Mouse (Mus musculus) erythroblast, embryonic 14.5 days (primary cell): ENCODE results near the gene Dnajc25. TPM values are rescaled to one million over a fixed set of nuclear protein-coding genes. Genes with fewer than 3 reads are reported as not detected.

Experiments
- H3K27me3 ChIP-seq: 2 replicates; pipeline ENCODE4 v1.6.1; 2012; ENCODE audit warnings: inconsistent platforms; ENCODE audit not compliant: control insufficient read depth
- H3K36me3 ChIP-seq: 2 replicates; pipeline ENCODE4 v1.6.1; 2012; ENCODE audit warnings: mild to moderate bottlenecking, inconsistent platforms; ENCODE audit not compliant: control insufficient read depth
- H3K4me1 ChIP-seq: 2 replicates; pipeline ENCODE4 v1.6.1; 2012; ENCODE audit warnings: inconsistent platforms; ENCODE audit not compliant: control insufficient read depth
- H3K4me3 ChIP-seq: replicated peaks from 2 replicates; pipeline ENCODE3; 2012; ENCODE audit warnings: moderate library complexity, mild to moderate bottlenecking, inconsistent platforms
- H3K9me3 ChIP-seq: 2 replicates; pipeline ENCODE4 v1.6.1; 2012; ENCODE audit warnings: low read length, inconsistent platforms, mixed read lengths; ENCODE audit not compliant: control insufficient read depth
- GATA1 ChIP-seq: IDR thresholded peaks from 2 replicates; pipeline ENCODE4 v1.6.1; 2012; ENCODE audit warnings: low read length, inconsistent platforms, mixed read lengths
- TAL1 ChIP-seq: IDR thresholded peaks from 3 replicates; pipeline ENCODE4 v1.6.1; 2012; ENCODE audit warnings: low read length, inconsistent platforms, mixed read lengths
- polyA plus RNA-seq: library from polyadenylated mRNA; stranded (reverse); fragments of >175 nt; gene quantifications from 2 replicates; pipeline ENCODE4 v1.2.3, GENCODE M21; 2012

Gene Dnajc25
- 0.13 and 0.32 TPM in 2 replicates for polyA plus RNA-seq

DNA sequence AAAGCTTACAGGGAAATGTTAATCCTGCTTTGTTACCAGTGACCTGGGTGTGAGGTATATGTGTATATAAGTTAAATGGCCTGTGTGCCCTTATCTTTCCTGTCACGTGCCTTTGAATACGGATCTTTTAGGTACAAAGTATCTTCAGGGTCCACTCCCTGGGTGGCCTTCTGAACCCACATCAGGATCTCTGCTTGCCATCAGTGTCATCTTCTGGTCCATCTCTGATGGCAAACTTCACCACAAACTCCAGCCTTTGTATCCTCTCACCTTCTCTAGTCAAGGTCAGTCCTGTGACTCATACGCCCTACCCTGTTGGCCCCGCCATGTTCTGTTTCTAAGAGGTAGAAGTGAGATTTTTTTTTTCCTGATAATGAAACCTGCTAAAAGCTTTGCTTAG lies at the start of gene Dnajc25:
TSS of gene Dnajc25 (plus strand) at position 301 of the 400 bp plus-strand sequence.
- Histone ChIP-seq H3K4me1 (peaks cover 56% of the 10 kb centered on the region), H3K9me3 (no peaks in the 10 kb centered on the region), H3K27me3 (no peaks in the 10 kb centered on the region), H3K4me3 (no peak within 1 kb of the TSS), H3K36me3 (no peaks in the 10 kb centered on the region)
- TF ChIP-seq TAL1 (no peak), GATA1 (no peak)

GRCm38 (mm10) chr4:58948391-58948790 lies 46.5 kb upstream of the Dnajc25 start:
- Histone ChIP-seq H3K9me3 (peaks cover 3% of the 10 kb centered on the region; the same call in 1 of the 2 replicates), H3K4me3 (no peak overlapping the region), H3K4me1 (peaks cover 6% of the 10 kb centered on the region), H3K36me3 (no peaks in the 10 kb centered on the region), H3K27me3 (peaks cover 27% of the 10 kb centered on the region)
- no peak for TF ChIP-seq TAL1
- no peak for TF ChIP-seq GATA1

DNA sequence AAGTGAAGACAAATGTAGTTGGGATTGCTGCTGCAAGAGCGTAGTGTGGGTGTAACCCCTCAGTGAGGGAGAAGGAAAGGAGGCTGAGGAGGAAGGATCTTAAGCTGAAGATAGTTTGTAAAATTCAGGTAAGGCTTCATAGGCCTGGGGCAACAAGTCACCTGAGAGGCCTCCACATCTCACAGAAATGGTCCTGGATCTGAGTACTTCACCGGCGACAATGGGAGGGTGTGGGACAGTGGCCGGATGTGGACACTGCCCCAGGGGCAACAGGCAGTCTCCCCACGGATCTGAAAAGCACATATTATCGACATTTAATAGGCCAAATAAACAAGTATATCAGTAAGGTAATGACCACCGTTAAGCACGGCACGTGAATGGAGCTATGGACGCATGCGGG lies 42.2 kb upstream of the Dnajc25 start:
- H3K4me1 ChIP-seq: no peaks in the 10 kb centered on the region
- no peaks in the 10 kb centered on the region for H3K36me3 ChIP-seq
- TF ChIP-seq GATA1 (no peak), TAL1 (no peak)
- H3K27me3 ChIP-seq: peaks cover 3% of the 10 kb centered on the region; the same call in 1 of the 2 replicates
- no peak overlapping the region for H3K4me3 ChIP-seq
- peaks cover 3% of the 10 kb centered on the region; the same call in 1 of the 2 replicates for H3K9me3 ChIP-seq

DNA sequence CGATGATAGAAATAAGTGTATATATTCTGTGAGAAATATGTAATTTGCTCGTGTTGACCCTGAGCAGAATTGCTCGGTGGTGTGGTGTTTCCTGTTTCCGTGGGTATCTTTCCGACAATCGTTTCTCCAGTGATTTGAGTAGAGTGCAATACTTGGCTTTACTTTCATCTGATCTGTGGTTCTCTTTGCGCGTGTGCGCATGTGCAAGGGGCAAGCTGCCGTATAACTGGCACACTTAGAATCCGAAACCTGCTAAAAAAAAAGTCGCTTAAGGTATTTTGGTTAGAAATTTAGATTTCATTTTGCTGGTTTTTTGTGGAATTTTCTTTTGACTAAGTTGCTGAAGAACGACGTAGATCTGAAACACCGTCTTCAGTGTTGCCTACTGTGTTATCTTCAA lies 33.1 kb upstream of the Dnajc25 start:
- no peak overlapping the region for H3K4me3 ChIP-seq
- no peaks in the 10 kb centered on the region for H3K36me3 ChIP-seq
- no peaks in the 10 kb centered on the region for H3K9me3 ChIP-seq
- peaks cover 3% of the 10 kb centered on the region; the same call in 1 of the 2 replicates for H3K27me3 ChIP-seq
- no peaks in the 10 kb centered on the region for H3K4me1 ChIP-seq
- TF ChIP-seq TAL1 (no peak), GATA1 (no peak)

GRCm38 (mm10) chr4:58963271-58963670 lies 31.6 kb upstream of the Dnajc25 start:
- TF ChIP-seq TAL1 (no peak), GATA1 (no peak)
- H3K4me3 ChIP-seq: no peak overlapping the region

GRCm38 (mm10) chr4:58965136-58965535 lies 29.7 kb upstream of the Dnajc25 start:
- TF ChIP-seq TAL1 (no peak), GATA1 (no peak)
- H3K36me3 ChIP-seq: no peaks in the 10 kb centered on the region
- peaks cover 3% of the 10 kb centered on the region; the same call in 1 of the 2 replicates for H3K27me3 ChIP-seq
- peaks cover 11% of the 10 kb centered on the region for H3K4me1 ChIP-seq
- H3K9me3 ChIP-seq: no peaks in the 10 kb centered on the region
- H3K4me3 ChIP-seq: no peak overlapping the region

More at GRCm38 (mm10) chr4:58963271-58963670, 31.6 kb upstream of the Dnajc25 start:
- Histone ChIP-seq H3K36me3 (no peaks in the 10 kb centered on the region), H3K27me3 (peaks cover 3% of the 10 kb centered on the region; the same call in 1 of the 2 replicates), H3K9me3 (no peaks in the 10 kb centered on the region), H3K4me1 (no peaks in the 10 kb centered on the region; the same call in 1 of the 2 replicates)

DNA sequence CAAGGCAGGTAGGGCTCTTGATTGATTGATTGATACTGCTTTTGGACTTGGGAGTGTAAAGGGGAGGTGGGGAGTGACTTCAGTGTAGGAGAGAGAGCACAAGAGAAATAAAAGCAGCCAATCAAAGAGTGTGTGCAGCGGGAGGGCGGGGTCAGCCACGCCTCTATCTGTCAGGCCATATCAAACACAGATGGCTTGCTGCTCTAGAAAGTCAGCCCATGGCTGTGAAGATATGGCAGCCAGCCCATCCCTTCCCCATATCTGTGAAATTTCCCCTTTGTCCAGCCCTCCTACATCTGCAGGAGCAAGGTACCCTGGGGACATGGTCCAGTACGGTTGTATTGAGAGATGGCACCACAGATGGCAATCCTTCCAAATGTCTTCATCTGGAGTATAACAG lies 24.2 kb upstream of the Dnajc25 start:
- H3K27me3 ChIP-seq: no peaks in the 10 kb centered on the region
- H3K4me3 ChIP-seq: peak overlapping the region; percentile 31
- H3K4me1 ChIP-seq: peaks cover 30% of the 10 kb centered on the region
- TF ChIP-seq GATA1 (0 out of 2 replicates have a peak, but pooled peaks have one; percentile 15), TAL1 (peak; percentile 52)
- H3K9me3 ChIP-seq: no peaks in the 10 kb centered on the region
- H3K36me3 ChIP-seq: peaks cover 7% of the 10 kb centered on the region

GRCm38 (mm10) chr4:58975711-58976110 lies 19.2 kb upstream of the Dnajc25 start:
- H3K36me3 ChIP-seq: peaks cover 9% of the 10 kb centered on the region
- no peak overlapping the region for H3K4me3 ChIP-seq
- no peaks in the 10 kb centered on the region for H3K9me3 ChIP-seq
- TF ChIP-seq GATA1 (no peak), TAL1 (no peak)
- H3K4me1 ChIP-seq: peaks cover 13% of the 10 kb centered on the region
- no peaks in the 10 kb centered on the region for H3K27me3 ChIP-seq

DNA sequence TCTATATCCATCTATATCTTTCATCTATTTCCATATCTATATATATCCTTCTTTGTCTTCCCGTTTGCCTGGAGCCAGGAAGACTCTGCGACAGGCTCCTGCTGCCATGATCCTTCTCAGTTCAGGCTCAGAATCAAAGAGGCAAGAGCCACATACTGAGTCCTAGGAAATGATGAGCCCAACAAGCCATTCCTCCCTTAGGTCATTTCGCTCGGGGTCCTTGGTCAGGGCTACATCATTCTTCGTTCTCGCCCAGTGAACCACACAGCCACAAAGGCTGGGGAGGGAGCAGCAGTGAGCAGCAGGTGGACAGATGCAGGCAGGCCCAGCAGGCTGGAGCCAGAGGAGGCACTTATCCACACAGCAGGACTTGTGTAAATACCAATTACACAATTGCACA lies 13.4 kb upstream of the Dnajc25 start:
- Histone ChIP-seq H3K27me3 (no peaks in the 10 kb centered on the region), H3K9me3 (no peaks in the 10 kb centered on the region), H3K36me3 (peaks cover 2% of the 10 kb centered on the region; the same call in 1 of the 2 replicates), H3K4me1 (peaks cover 16% of the 10 kb centered on the region), H3K4me3 (no peak overlapping the region)
- no peak for TF ChIP-seq TAL1
- TF ChIP-seq GATA1: no peak

- Histone ChIP-seq H3K4me3 (no peak overlapping the region), H3K9me3 (no peaks in the 10 kb centered on the region), H3K4me1 (peaks cover 29% of the 10 kb centered on the region), H3K27me3 (no peaks in the 10 kb centered on the region), H3K36me3 (peaks cover 2% of the 10 kb centered on the region; the same call in 1 of the 2 replicates)
- no peak for TF ChIP-seq TAL1
- TF ChIP-seq GATA1: no peak
Observed at GRCm38 (mm10) chr4:58982806-58983205, 12.1 kb upstream of the Dnajc25 start.
